Mouse (Mus musculus) ES-E14 (cell line): ENCODE measurements around the gene Stxbp1.

Experiments
- CHD2 ChIP-seq: IDR thresholded peaks from 2 replicates; pipeline ENCODE4 v1.6.1; 2014; ENCODE audit warnings: mild to moderate bottlenecking, low read depth, low read length, inconsistent platforms
- HCFC1 ChIP-seq: IDR thresholded peaks from 2 replicates; pipeline ENCODE4 v1.6.1; 2012; ENCODE audit warnings: low read length, inconsistent platforms, borderline replicate concordance; ENCODE audit not compliant: insufficient read depth
- MAFK ChIP-seq: IDR thresholded peaks from 2 replicates; pipeline ENCODE4 v1.6.1; 2014; ENCODE audit warnings: mild to moderate bottlenecking, low read depth, low read length, inconsistent platforms; ENCODE audit not compliant: insufficient read depth
- ZC3H11A ChIP-seq: IDR thresholded peaks from 2 replicates; pipeline ENCODE4 v1.6.1; 2012; ENCODE audit warnings: low read depth, mild to moderate bottlenecking, inconsistent platforms, low read length, borderline replicate concordance
- ZNF384 ChIP-seq: IDR thresholded peaks from 2 replicates; pipeline ENCODE4 v1.6.1; 2012; ENCODE audit warnings: low read depth, low read length, inconsistent platforms

DNA sequence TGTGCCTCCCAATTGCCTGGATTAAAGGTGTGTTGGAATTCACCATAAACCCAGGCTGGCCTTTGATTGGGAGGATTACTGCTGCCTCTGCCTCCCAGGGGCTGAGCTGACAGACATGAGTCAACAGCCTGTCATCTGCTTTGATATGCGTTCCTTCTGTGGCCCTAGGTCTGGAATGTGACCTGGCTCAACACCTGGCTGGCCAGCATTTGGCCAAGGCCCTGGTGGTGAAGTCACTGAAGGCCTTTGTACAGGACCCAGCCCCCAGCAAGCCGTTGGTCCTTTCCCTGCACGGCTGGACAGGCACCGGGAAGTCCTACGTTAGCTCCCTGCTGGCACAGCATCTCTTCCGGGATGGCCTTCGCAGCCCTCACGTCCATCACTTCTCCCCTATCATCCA lies 88.5 kb downstream of the Stxbp1 start:
- TF ChIP-seq HCFC1 (no peak), ZC3H11A (no peak), MAFK (no peak), CHD2 (no peak), ZNF384 (no peak)
